Mouse (Mus musculus) erythroblast, embryonic 14.5 days (primary cell): ENCODE results near the gene Snd1. TPM values are rescaled to one million over a fixed set of nuclear protein-coding genes. Genes with fewer than 3 reads are reported as not detected.

Source experiments
- H3K27me3 ChIP-seq: 2 replicates; pipeline ENCODE4 v1.6.1; 2012; ENCODE audit warnings: inconsistent platforms; ENCODE audit not compliant: control insufficient read depth
- H3K36me3 ChIP-seq: 2 replicates; pipeline ENCODE4 v1.6.1; 2012; ENCODE audit warnings: mild to moderate bottlenecking, inconsistent platforms; ENCODE audit not compliant: control insufficient read depth
- H3K4me1 ChIP-seq: 2 replicates; pipeline ENCODE4 v1.6.1; 2012; ENCODE audit warnings: inconsistent platforms; ENCODE audit not compliant: control insufficient read depth
- H3K4me3 ChIP-seq: replicated peaks from 2 replicates; pipeline ENCODE3; 2012; ENCODE audit warnings: moderate library complexity, mild to moderate bottlenecking, inconsistent platforms
- H3K9me3 ChIP-seq: 2 replicates; pipeline ENCODE4 v1.6.1; 2012; ENCODE audit warnings: low read length, inconsistent platforms, mixed read lengths; ENCODE audit not compliant: control insufficient read depth
- GATA1 ChIP-seq: IDR thresholded peaks from 2 replicates; pipeline ENCODE4 v1.6.1; 2012; ENCODE audit warnings: low read length, inconsistent platforms, mixed read lengths
- TAL1 ChIP-seq: IDR thresholded peaks from 3 replicates; pipeline ENCODE4 v1.6.1; 2012; ENCODE audit warnings: low read length, inconsistent platforms, mixed read lengths
- polyA plus RNA-seq: library from polyadenylated mRNA; stranded (reverse); fragments of >175 nt; gene quantifications from 2 replicates; pipeline ENCODE4 v1.2.3, GENCODE M21; 2012

The Snd1 gene
- polyA plus RNA-seq, 1 experiment = 1.9 TPM

DNA sequence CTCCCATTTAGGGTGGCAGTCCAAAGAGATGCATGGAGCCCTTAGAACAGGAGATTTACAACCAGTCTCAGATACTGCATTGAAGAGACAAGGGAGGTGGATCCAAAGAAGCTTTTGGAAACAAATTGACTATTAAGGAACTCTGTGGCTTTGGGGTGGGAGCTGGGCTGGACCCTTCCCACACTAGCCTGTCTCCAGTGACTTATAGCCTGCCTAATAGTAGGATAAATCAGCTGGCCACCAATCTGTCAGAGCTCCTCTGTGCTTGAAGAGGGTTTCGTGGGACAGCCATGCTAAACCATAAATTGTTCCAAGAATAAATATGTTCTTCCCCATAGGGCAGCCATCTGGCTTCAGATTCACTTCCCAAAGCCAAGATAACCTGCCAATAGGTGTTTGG, 400.4 kb downstream of the Snd1 start:
- Histone ChIP-seq H3K4me1 (no peaks in the 10 kb centered on the region), H3K4me3 (no peak overlapping the region), H3K27me3 (no peaks in the 10 kb centered on the region), H3K9me3 (no peaks in the 10 kb centered on the region), H3K36me3 (peaks cover 31% of the 10 kb centered on the region)
- TF ChIP-seq GATA1 (no peak), TAL1 (no peak)

- Histone ChIP-seq H3K27me3 (no peaks in the 10 kb centered on the region), H3K36me3 (peaks cover 38% of the 10 kb centered on the region), H3K4me3 (no peak overlapping the region), H3K4me1 (no peaks in the 10 kb centered on the region), H3K9me3 (no peaks in the 10 kb centered on the region)
- no peak for TF ChIP-seq GATA1
- no peak for TF ChIP-seq TAL1
Observed at GRCm38 (mm10) chr6:28876492-28876891, 401.6 kb downstream of the Snd1 start.

- Histone ChIP-seq H3K4me3 (no peak overlapping the region), H3K36me3 (peaks cover 51% of the 10 kb centered on the region), H3K27me3 (no peaks in the 10 kb centered on the region), H3K9me3 (no peaks in the 10 kb centered on the region), H3K4me1 (no peaks in the 10 kb centered on the region)
- TF ChIP-seq TAL1 = no peak
- no peak for TF ChIP-seq GATA1
Observed at GRCm38 (mm10) chr6:28877945-28878666, 403.2 kb downstream of the Snd1 start.

DNA sequence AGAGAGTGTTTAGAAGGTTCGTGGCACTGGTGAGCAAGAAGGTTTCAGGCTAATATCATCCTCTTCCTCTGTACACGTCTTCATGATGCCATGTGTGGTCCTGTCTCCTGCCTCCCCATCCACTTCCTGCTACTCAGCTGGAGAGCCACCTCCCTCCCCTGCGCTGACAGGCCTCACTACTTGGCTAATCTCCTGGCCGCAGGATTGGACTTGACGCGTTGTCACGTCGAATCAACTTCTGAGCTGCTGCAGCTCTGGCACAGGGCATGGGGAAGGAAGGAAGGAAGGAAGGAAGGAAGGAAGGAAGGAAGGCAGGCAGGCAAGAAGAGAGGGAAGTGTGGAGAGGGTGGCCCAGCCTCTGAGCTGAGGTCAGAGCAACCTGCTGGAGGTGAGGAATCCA, 404.4 kb downstream of the Snd1 start:
- Histone ChIP-seq H3K9me3 (no peaks in the 10 kb centered on the region), H3K36me3 (peaks cover 60% of the 10 kb centered on the region), H3K4me1 (no peaks in the 10 kb centered on the region), H3K4me3 (no peak overlapping the region), H3K27me3 (no peaks in the 10 kb centered on the region)
- TF ChIP-seq GATA1 (no peak), TAL1 (no peak)

DNA sequence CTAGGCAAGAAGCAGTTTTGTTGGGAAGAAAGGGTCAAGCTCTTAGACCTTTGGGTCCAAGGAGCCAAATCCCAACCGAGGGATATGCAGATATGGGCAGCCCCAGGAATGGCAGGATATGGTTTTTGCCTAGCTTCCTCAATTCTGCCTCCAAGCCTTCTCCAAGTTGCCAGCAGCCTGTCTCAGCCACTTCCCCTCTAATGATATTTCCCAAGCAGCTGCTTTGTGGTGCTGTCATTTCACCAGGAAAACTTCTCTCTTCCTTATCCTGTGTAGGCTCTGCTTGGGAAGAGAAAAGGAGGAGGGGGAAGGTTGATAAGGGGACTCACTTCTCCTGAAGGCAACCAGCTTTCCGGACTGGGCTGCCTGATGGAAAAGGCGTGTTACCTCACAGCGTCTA, 406.0 kb downstream of the Snd1 start:
- no peak overlapping the region for H3K4me3 ChIP-seq
- TF ChIP-seq GATA1 (no peak), TAL1 (no peak)
- H3K4me1 ChIP-seq = no peaks in the 10 kb centered on the region
- no peaks in the 10 kb centered on the region for H3K9me3 ChIP-seq
- H3K27me3 ChIP-seq = no peaks in the 10 kb centered on the region
- peaks cover 63% of the 10 kb centered on the region for H3K36me3 ChIP-seq

DNA sequence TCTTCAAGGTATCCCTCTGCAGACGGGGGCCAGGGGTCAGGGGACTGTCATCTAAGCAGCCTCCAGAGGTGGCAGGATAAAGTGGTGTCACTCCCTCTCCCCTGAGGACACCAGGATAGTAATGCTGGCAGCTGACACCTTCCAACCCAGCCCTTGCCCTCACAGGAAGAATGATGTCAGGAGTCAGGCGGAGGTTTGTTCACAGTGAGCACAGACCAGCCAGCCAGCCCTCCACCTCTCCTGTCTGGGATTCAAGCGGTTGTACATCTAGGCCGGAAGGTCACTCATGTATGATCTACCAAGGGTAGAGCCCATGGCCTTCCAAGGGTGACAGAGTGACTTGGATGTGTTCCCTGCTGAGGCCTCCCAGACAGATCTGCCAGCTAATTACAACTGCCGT, 408.6 kb downstream of the Snd1 start:
- Histone ChIP-seq H3K9me3 (no peaks in the 10 kb centered on the region), H3K27me3 (no peaks in the 10 kb centered on the region), H3K36me3 (peaks cover 72% of the 10 kb centered on the region), H3K4me3 (no peak overlapping the region), H3K4me1 (no peaks in the 10 kb centered on the region)
- no peak for TF ChIP-seq TAL1
- no peak for TF ChIP-seq GATA1

DNA sequence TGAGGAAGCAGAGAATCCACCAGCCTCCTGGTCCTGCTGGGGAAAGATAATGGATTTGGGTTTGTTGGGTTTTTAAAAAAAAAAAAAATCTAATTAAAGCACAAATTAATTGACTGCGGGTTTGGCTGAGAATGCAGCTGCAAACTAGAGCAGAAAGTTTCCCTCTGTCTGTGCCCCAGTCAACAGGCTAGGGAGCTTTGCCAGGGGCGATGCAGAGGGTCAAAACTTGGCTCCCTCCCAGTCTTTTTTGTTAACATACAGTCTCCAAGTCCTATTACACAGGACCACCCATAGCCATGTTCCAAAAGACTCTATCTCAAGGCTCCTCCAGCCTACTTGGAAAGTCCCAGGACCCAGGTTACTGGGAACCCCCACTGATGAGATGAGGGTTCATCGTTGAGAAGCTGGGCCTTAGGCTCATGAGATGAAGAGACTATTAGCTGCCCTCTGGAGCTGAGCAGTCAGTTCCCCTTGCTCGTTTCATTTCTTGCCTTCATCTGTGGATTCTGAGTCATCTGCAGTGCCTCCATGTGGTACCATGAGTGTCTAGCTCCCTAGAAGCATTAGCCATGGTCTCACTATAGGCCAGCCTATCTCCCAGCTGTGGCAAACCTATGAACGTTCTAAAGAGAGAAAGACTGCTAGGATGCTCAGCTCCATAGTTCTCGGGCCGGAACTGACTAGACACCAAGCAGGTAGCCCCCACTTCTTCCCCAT, 411.9 kb downstream of the Snd1 start:
- TF ChIP-seq GATA1 (no peak), TAL1 (no peak)
- Histone ChIP-seq H3K27me3 (no peaks in the 10 kb centered on the region), H3K4me3 (no peak overlapping the region), H3K9me3 (no peaks in the 10 kb centered on the region), H3K36me3 (peaks cover 77% of the 10 kb centered on the region), H3K4me1 (no peaks in the 10 kb centered on the region)

- TF ChIP-seq GATA1 = no peak
- TF ChIP-seq TAL1 = no peak
- Histone ChIP-seq H3K27me3 (no peaks in the 10 kb centered on the region), H3K4me1 (no peaks in the 10 kb centered on the region), H3K36me3 (peaks cover 45% of the 10 kb centered on the region), H3K9me3 (no peaks in the 10 kb centered on the region), H3K4me3 (no peak overlapping the region)
Observed at GRCm38 (mm10) chr6:28890426-28890825, 415.5 kb downstream of the Snd1 start.

GRCm38 (mm10) chr6:28891480-28891879, 416.5 kb downstream of the Snd1 start:
- H3K36me3 ChIP-seq = peaks cover 34% of the 10 kb centered on the region
- no peak overlapping the region for H3K4me3 ChIP-seq
- no peaks in the 10 kb centered on the region for H3K9me3 ChIP-seq
- H3K27me3 ChIP-seq = no peaks in the 10 kb centered on the region
- TF ChIP-seq GATA1 (no peak), TAL1 (no peak)
- H3K4me1 ChIP-seq = no peaks in the 10 kb centered on the region
